Mouse (Mus musculus) lung, adult 2 months (tissue): ENCODE measurements around the gene Timm8b.

Experiments
- CTCF ChIP-seq: fragments of 200-500 bp; IDR thresholded peaks from 2 replicates; pipeline ENCODE4 v1.5.1; 2011; ENCODE audit warnings: mild to moderate bottlenecking, low read length, control low read depth; ENCODE audit not compliant: insufficient read depth
- POLR2A ChIP-seq: fragments of 200-500 bp; IDR thresholded peaks from 2 replicates; pipeline ENCODE4 v1.6.1; 2011; ENCODE audit warnings: low read depth, mild to moderate bottlenecking, control low read depth, low read length, borderline replicate concordance; ENCODE audit errors: extremely low read depth

DNA sequence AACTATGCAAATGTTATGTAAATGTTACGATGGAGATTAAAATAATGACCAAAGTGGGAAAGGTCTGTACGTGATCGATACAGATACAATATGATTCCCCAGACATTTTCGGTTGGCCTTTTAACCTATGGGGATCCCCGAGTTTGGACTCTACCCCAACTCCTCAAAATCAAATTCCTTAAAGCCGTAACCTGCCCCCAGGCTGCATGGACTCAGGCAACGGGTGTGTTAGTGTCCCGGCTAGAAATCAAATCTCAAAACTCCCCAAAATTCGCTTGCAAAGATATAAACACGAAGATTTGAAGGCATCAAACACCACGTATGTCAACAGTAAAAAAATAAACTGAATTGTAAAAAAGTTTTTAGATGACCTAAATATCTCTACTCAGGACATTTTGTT lies 12.5 kb downstream of the Timm8b start:
- no peak for TF ChIP-seq CTCF
- TF ChIP-seq POLR2A: no peak
